Mouse (Mus musculus) neural tube, embryonic 15.5 days (tissue): ENCODE results near the gene Serinc1. TPM values are rescaled to one million over a fixed set of nuclear protein-coding genes. Genes with fewer than 3 reads are reported as not detected.
"Not testable (repeated sequence)": the region's sequence is repeated elsewhere in the genome, so short reads cannot be mapped to it uniquely, and the experiment has no call there.

Experiments
- ATAC-seq: fragments of 200-750 bp; cut with Nextera tagmentation; 2 replicates; pipeline ENCODE4 v1.8.0; 2017; ENCODE audit warnings: mild to moderate bottlenecking, moderate TSS enrichment, moderate library complexity; ENCODE audit not compliant: low FRiP score
- H3K27ac ChIP-seq: fragments of 300-500 bp; sonication (generic); replicated peaks from 2 replicates; pipeline ENCODE4 v1.5.1; 2015; ENCODE audit warnings: mild to moderate bottlenecking, inconsistent platforms
- H3K27me3 ChIP-seq: fragments of 300-500 bp; sonication (generic); replicated peaks from 2 replicates; pipeline ENCODE4 v1.6.1; 2015; ENCODE audit warnings: inconsistent platforms
- H3K36me3 ChIP-seq: fragments of 300-500 bp; sonication (generic); 2 replicates; pipeline ENCODE4 v1.6.1; 2015; ENCODE audit warnings: inconsistent platforms
- H3K4me1 ChIP-seq: fragments of 300-500 bp; sonication (generic); 2 replicates; pipeline ENCODE4 v1.6.1; 2015; ENCODE audit warnings: inconsistent platforms
- H3K4me2 ChIP-seq: fragments of 300-500 bp; sonication (generic); 2 replicates; pipeline ENCODE4 v1.6.1; 2015; ENCODE audit warnings: inconsistent platforms, mild to moderate bottlenecking, moderate library complexity
- H3K4me3 ChIP-seq: fragments of 300-500 bp; sonication (generic); replicated peaks from 2 replicates; pipeline ENCODE4 v1.5.1; 2015; ENCODE audit warnings: mild to moderate bottlenecking, inconsistent platforms
- H3K9ac ChIP-seq: fragments of 300-500 bp; sonication (generic); replicated peaks from 2 replicates; pipeline ENCODE4 v1.6.1; 2015; ENCODE audit warnings: mild to moderate bottlenecking, inconsistent platforms
- H3K9me3 ChIP-seq: fragments of 300-500 bp; sonication (generic); replicated peaks from 2 replicates; pipeline ENCODE4 v1.6.1; 2016; ENCODE audit warnings: inconsistent platforms
- WGBS: fragments of 180-500 bp; shearing (Covaris S2); methylation state at CpG from one replicate; pipeline ENCODE4 v1.1.7; 2015; ENCODE audit warnings: mixed read lengths; 5-methylcytosine and 5-hydroxymethylcytosine counted together
- polyA plus RNA-seq: library from polyadenylated mRNA; unstranded; fragments of >200 nt; fragmentation: Nextera tagmentation; extraction: Ambion mirVana; gene quantifications from 2 replicates; pipeline ENCODE4 v1.2.1, GENCODE M21; 2015

Gene Serinc1
- polyA plus RNA-seq = 406 and 428 TPM in 2 replicates

DNA sequence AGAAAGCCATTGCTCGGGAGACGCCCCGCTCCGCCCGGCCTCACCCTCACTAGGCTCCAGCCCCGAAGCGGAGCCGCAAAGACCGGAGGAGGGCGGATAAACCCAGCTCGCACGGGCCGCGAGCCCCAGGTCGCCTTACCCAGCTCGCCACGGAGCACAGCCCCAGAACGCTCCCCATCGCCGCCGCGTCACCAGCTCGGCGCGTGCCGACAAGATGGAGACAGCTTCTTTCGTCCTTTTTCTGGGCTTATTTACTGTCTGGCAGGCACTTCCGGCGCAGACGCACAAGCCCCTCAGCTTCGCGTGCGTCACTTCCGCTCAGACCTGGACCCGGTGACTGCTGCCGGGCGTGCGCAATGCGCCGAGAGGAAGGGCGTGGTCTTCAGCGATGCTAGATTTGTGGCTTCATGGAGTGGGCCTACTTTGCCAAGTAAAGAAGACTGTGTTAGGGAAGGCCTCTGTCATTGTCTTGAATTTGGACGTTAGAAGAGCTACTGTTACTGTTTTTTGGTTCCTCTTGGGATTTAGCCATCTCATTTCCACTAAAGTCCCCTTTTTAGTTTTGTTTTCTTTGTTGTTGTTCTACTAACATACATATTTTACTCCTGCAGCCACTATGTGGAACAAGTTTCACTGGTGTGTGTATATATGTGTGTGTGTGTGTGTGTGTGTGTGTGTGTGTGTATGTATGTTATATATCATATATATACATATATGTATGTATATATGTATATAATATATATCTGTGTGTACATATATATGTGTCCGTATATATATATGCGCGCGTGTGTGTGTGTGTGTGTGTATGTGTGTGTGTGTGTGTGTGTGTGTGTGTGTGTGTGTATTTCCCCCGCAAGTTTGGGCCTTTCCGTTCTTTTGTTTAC, at the start of gene Serinc1:
Serinc1 (minus strand) TSS at position 313 of the 884 bp plus-strand sequence.
- H3K9me3 ChIP-seq = no peaks in the 10 kb centered on the region
- peak; percentile 99 for ATAC-seq
- H3K27me3 ChIP-seq = no peaks in the 10 kb centered on the region
- peaks cover 27% of the 10 kb centered on the region for H3K4me1 ChIP-seq
- peak within 1 kb of the TSS; percentile 95 for H3K4me3 ChIP-seq
- H3K9ac ChIP-seq = peak within 1 kb of the TSS; percentile 98
- WGBS = 11% methylated on average over 48 of the region's 49 CpGs
- H3K27ac ChIP-seq = peak within 1 kb of the TSS; percentile 98
- peak within 1 kb of the TSS; percentile 69 for H3K4me2 ChIP-seq
- no peaks in the 10 kb centered on the region for H3K36me3 ChIP-seq

DNA sequence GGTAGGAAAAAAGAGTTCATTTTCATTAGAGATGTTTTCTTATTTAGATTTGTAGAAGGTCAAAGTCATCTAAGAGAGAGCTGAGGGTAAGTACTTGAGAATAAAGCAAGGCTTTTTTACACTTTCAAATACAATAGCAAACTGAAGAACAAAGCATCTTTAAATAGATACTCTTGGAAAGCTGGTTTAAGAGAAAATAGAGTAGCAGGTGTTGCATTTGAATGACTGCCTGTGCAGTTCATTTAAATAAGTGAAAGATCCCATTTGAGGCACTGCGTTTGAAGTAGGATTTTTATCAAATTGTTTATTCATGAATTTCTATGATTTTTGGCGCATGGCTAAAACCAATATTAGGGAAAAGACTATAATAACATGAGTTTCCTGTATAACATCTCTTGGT, 44.4 kb upstream of the Serinc1 start:
- WGBS = 61% methylated on average over 2 of the region's 2 CpGs

DNA sequence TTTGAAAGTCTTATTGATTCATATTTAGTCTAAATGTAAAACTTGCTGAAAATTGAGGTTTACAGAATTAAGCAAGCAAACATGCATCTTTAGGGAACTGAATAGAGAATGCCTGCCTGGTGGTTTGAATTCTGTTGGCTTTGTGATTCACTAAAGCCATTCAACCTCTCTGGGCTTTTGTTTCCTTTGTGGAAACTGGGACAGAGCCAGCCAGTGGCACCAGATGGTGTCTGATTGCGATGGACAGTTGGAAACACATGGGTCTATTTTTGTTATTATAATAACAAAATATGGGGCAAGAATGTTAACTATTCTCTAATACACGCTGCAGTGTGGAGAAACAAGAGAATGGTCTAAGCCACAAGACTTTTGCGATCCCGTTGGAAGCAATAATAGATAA, 39.8 kb upstream of the Serinc1 start:
- ATAC-seq = no peak
- Histone ChIP-seq H3K4me2 (no peak overlapping the region), H3K4me3 (no peak overlapping the region), H3K36me3 (no peaks in the 10 kb centered on the region), H3K27ac (no peak overlapping the region), H3K9me3 (no peaks in the 10 kb centered on the region), H3K4me1 (no peaks in the 10 kb centered on the region), H3K27me3 (no peaks in the 10 kb centered on the region), H3K9ac (no peak overlapping the region)
- WGBS = 18% methylated on average over 4 of the region's 4 CpGs

More for the DNA sequence above, 44.4 kb upstream of the Serinc1 start:
- Histone ChIP-seq H3K4me1 (no peaks in the 10 kb centered on the region), H3K9me3 (no peaks in the 10 kb centered on the region), H3K4me2 (no peak overlapping the region), H3K36me3 (no peaks in the 10 kb centered on the region), H3K9ac (no peak overlapping the region), H3K27ac (no peak overlapping the region), H3K4me3 (no peak overlapping the region), H3K27me3 (no peaks in the 10 kb centered on the region)
- no peak for ATAC-seq

DNA sequence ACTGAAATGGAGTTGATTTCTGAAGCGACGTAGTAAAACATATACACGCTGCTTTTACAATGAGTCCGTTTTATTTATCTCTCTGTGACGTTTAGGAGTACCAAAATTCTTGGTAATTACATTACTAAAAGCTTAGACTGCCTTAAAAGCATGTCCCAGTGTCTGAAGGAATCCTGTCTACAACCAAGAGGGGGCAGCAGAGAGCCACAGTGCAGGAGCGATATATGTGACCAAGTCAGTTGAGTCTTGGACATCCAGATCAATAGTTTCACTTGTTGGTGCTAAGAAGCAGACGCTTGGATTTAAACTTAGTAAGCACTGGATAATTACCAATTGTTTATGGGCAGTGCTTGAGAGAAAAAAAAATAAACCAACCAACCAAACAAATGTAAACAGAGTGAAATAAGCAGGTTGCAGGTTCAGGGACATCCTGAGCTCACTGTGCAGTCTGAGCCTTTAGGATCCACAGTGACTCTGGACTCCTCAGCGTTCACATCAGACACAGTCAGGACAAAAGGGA, 38.9 kb upstream of the Serinc1 start:
- no peaks in the 10 kb centered on the region for H3K27me3 ChIP-seq
- no peak for ATAC-seq
- H3K36me3 ChIP-seq = no peaks in the 10 kb centered on the region
- no peaks in the 10 kb centered on the region for H3K4me1 ChIP-seq
- 38% methylated on average over 8 of the region's 8 CpGs for WGBS
- H3K9ac ChIP-seq = no peak overlapping the region
- no peak overlapping the region for H3K27ac ChIP-seq
- no peak overlapping the region for H3K4me2 ChIP-seq
- H3K4me3 ChIP-seq = no peak overlapping the region
- no peaks in the 10 kb centered on the region for H3K9me3 ChIP-seq

DNA sequence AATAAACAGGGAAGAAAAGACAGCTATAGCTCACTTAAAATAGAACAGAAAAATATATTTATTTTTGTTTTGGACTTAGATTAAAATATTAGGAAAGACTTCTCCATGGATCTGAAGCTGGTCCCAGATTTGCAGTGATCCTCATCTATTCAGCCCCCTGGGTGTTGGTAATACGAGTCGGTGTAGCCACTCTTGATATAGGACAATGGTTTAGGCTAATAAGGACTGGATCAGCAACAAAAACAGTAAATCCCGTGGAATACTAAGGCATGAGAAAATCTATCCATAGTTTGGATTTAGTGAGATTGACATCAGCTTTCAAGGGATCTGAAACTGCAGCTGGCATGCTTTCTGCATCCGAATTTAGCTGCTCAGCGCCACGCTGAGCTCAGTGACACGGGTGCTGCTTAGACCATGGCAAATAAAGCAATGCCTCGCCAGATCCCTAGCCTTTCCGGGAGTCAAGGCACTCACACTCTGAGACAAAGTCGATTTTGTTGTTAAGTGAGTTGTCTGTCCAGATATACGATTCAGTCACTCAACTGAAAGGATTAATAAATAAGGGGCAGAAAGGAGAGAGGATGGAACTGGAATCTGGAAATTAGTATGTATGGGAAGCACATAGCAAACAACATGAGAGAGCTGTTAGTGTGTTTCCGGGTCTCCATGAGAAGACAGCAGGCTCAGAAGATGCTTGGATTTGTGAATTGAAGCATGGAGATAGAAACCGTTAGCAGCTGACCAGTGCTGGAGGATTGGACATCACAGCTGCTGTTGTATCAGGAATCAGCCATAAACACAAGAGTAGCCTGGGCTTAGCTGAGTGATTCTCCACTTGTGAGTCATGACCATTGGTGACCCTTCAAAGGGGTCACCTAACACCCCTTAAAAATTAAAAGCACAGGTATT, 36.9 kb upstream of the Serinc1 start:
- WGBS = 52% methylated on average over 13 of the region's 13 CpGs
- Histone ChIP-seq H3K4me3 (no peak overlapping the region), H3K36me3 (no peaks in the 10 kb centered on the region), H3K4me2 (peak overlapping the region; percentile 22; the same call in 1 of the 2 replicates), H3K27ac (no peak overlapping the region), H3K9me3 (no peaks in the 10 kb centered on the region), H3K27me3 (no peaks in the 10 kb centered on the region), H3K4me1 (no peaks in the 10 kb centered on the region), H3K9ac (0 out of 2 replicates have a peak overlapping the region, but pooled peaks have one; percentile 14)
- peak; percentile 72; the same call in 1 of the 2 replicates for ATAC-seq

DNA sequence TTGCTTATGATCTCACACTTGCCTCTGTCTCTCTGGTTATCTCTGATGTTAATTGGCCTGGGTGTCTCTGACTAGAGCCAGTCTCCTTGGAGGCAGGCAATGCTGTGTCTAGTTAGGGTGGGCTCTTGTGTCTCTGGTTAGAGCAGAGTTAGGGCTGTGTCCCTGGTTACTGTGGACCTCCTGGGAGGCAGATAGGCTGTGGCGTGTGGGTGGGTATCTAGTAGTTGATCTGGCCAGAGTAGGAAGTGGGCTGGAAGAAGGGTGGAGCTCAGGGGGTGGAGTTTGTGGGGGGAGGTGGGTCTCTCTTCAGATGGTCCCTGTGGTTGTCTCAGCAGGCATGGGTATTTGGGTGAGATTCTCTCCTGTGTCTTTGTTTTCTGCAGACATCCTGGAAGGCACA, 33.9 kb upstream of the Serinc1 start:
- WGBS = 65% methylated on average over 1 of the region's 1 CpGs
- no peaks in the 10 kb centered on the region for H3K36me3 ChIP-seq
- no peak overlapping the region for H3K9ac ChIP-seq
- no peaks in the 10 kb centered on the region for H3K4me1 ChIP-seq
- no peak overlapping the region for H3K4me2 ChIP-seq
- no peak for ATAC-seq
- no peak overlapping the region for H3K4me3 ChIP-seq
- H3K9me3 ChIP-seq = no peaks in the 10 kb centered on the region
- H3K27me3 ChIP-seq = no peaks in the 10 kb centered on the region
- no peak overlapping the region for H3K27ac ChIP-seq

DNA sequence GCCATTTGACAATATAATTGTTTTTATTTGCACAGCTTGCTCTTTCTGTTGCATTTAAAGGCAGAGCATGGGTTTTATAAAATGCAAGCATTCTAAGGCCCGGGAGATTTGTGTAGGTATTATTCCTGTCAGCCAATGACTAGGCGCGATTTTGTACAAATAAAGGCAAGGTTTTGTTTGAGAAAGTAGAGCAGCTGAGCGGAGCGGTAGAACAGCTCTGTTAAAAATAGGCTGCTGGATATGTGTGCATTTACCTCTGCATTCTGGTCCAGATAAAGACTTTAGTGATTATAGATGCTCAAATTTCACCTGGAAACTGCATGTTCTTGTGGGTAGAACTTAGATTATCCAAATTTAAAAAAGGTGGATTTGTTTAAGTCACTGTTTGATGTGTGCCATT, 25.3 kb upstream of the Serinc1 start:
- Histone ChIP-seq H3K4me1 (no peaks in the 10 kb centered on the region), H3K27ac (no peak overlapping the region), H3K9me3 (no peaks in the 10 kb centered on the region), H3K4me2 (no peak overlapping the region), H3K4me3 (no peak overlapping the region), H3K36me3 (no peaks in the 10 kb centered on the region), H3K27me3 (no peaks in the 10 kb centered on the region), H3K9ac (no peak overlapping the region)
- 90% methylated on average over 5 of the region's 5 CpGs for WGBS
- ATAC-seq = no peak

DNA sequence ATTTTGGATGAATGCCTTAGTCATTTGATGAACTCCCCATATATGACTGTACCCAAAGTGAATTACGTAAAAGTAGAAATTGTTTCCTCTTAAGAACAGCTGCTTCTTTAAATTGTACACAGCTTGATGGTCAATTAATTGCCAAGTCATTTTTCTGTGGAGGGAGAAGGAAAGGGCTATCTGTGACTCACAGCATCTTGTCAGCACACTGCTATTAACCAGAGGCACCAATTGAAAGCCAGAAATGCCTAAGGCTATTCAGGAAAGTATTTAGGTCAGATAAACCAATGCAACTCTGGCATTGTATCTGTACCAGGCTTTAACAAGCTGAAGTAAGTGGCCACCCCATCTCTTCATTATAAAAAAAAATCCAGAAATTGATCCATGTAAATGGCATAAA, 21.4 kb upstream of the Serinc1 start:
- no peaks in the 10 kb centered on the region for H3K27me3 ChIP-seq
- no peak overlapping the region for H3K4me2 ChIP-seq
- no peaks in the 10 kb centered on the region for H3K36me3 ChIP-seq
- H3K4me3 ChIP-seq = no peak overlapping the region
- 92% methylated on average over 1 of the region's 1 CpGs for WGBS
- H3K9me3 ChIP-seq = no peaks in the 10 kb centered on the region
- ATAC-seq = no peak
- H3K27ac ChIP-seq = no peak overlapping the region
- no peaks in the 10 kb centered on the region for H3K4me1 ChIP-seq
- no peak overlapping the region for H3K9ac ChIP-seq

DNA sequence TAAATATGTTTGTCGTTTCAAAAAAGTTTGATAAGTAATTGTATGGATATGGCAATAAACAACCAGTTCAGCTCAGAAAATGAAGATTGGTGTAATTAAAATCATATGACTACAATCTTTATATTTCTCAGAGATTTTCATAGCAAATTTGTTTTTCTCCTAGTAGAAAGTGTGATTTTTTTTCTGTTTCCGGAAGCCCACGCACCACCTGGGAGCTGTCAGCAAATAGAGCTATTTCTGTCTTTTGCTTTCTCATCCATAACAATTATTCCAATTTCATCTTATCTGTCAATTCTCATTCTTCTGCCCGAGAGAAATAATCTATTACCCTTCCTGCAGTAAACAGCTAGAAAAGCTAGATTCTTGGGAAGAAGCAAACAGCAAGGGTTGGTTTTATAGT, 17.3 kb upstream of the Serinc1 start:
- no peak overlapping the region for H3K9ac ChIP-seq

DNA sequence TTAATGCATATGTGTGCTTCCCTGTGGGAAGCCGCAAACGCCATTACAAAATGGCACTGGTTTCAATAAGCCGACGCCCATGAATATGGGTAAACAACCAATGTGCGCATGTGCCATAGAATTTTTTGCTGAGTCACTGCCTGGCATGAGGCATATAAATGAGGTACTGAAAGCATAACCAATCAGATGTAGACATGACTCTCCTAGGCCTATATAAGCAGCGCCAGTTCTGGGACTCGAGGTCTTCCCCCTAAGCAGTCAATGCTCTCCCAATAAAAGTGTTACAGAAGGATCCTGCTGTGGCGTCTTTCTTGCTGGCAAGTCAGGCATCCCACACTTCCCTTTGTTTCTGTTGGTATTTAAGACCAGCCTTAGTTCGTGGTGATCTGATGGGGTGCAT, 11.6 kb upstream of the Serinc1 start:
- not testable (repeated sequence) for H3K4me1 ChIP-seq

More for the DNA sequence above, 17.3 kb upstream of the Serinc1 start:
- no peak for ATAC-seq
- no peaks in the 10 kb centered on the region for H3K9me3 ChIP-seq
- 79% methylated on average over 4 of the region's 4 CpGs for WGBS
- H3K4me2 ChIP-seq = no peak overlapping the region
- no peak overlapping the region for H3K27ac ChIP-seq
- H3K27me3 ChIP-seq = no peaks in the 10 kb centered on the region
- no peaks in the 10 kb centered on the region for H3K36me3 ChIP-seq
- no peaks in the 10 kb centered on the region for H3K4me1 ChIP-seq
- no peak overlapping the region for H3K4me3 ChIP-seq

DNA sequence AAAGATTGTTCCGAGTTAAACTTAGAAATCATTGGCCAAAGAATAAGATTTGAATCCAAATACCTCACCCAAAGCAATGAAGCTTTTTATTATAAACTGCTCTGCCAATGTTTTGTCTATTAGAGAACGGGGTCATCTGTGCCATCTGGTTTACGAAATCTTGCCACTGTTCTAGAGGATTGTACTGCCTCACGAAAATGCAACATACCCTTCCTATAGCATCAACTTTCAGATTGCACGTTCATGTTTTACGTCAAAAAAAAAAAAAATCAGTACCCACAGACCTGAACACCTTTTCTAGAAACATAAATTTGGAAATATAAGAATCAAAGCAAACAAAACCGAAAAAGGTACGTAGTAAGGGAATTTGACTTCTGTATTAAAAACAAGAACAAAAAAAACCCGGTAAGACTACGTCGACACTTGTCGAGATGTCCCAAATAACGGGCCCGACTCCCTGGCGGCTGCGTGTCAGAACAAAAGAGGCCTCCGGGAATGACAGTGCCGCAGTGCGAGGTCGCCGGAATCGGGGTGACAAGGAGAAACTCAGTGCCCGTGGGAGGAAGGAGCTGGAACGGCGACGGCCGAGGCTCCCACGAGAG, 613 bp downstream of the Serinc1 start:
- Histone ChIP-seq H3K27ac (peak overlapping the region; percentile 98), H3K4me3 (peak overlapping the region; percentile 95), H3K36me3 (peaks cover 3% of the 10 kb centered on the region; the same call in 1 of the 2 replicates), H3K4me1 (peaks cover 29% of the 10 kb centered on the region), H3K27me3 (no peaks in the 10 kb centered on the region), H3K9ac (peak overlapping the region; percentile 98), H3K9me3 (no peaks in the 10 kb centered on the region), H3K4me2 (peak overlapping the region; percentile 69)
- ATAC-seq = no peak
- 3% methylated on average over 28 of the region's 28 CpGs for WGBS

More for the DNA sequence above, 11.6 kb upstream of the Serinc1 start:
- ATAC-seq, H3K27me3 ChIP-seq, H3K9me3 ChIP-seq, H3K4me3 ChIP-seq, H3K4me2 ChIP-seq, H3K27ac ChIP-seq, H3K9ac ChIP-seq, H3K36me3 ChIP-seq: not testable (repeated sequence)
- 75% methylated on average over 9 of the region's 9 CpGs for whole genome bisulfite sequencing
